Mouse (Mus musculus): Measurements from ENCODE around the gene Chst8.

Gene Chst8

DNA sequence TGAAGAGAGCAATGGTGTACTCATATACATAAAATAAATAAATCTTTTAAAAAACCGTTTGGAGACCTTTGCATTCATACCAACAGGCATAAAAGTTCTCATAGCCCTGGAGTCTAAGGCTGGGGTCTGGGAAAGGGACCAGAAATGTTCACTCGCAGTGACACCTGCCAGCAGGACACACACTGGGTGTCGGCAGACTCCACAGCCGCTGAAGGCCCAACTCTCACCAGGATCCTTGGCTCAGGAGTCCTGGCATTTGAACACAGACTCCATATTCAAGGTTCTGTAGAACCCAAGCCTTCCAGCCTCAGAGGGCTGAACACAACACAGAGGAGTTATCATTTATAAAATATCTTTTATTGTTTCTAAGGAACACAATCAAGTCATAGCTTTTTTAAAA, 175.8 kb downstream of the Chst8 start:
- in situ Hi-C loops (cut with MboI, MseI), result loop anchor here (25.0 kb wide), 1 partner anchor 499 kb away; the partner anchor contains the start of gene Wtip

DNA sequence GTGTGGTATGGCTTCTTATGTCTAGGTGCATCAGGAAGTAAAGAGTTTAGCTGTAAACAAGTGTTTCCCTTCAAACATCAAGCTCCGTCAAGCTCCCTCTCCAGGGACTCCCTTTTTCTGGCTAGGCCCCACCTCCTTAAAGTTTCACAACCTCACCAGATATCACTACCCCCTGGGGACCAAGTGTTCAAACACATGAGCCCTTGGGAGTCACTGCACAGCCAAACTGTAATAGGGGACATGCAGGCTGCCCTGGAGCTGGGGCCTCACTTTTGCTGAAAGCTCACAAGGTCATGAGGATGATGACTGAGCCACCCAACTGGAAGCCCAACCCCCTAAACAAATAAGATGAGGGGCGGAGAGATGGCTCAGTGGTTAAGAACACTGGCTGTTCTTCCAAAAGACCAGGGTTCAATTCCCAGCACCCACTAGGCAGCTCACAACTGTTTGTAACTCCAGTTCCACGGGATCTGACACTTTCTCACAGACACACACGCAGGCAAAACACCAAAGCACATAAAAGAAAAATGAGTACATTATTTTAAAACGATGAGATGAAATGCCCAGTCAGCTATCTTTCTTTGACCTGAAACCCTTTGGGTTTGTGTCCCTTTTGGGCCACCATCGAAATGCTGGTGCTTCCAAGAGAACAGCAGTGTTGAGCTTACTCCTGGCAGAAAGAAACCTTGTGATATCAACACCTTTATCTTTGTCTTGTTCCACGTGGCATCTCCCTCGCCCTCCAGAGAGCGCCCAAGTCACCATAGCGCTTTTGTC, 179.4 kb downstream of the Chst8 start:
- in situ Hi-C loops (cut with MboI, MseI), result loop anchor here (25.0 kb wide), 1 partner anchor 496 kb away; the partner anchor contains the start of gene Wtip

DNA sequence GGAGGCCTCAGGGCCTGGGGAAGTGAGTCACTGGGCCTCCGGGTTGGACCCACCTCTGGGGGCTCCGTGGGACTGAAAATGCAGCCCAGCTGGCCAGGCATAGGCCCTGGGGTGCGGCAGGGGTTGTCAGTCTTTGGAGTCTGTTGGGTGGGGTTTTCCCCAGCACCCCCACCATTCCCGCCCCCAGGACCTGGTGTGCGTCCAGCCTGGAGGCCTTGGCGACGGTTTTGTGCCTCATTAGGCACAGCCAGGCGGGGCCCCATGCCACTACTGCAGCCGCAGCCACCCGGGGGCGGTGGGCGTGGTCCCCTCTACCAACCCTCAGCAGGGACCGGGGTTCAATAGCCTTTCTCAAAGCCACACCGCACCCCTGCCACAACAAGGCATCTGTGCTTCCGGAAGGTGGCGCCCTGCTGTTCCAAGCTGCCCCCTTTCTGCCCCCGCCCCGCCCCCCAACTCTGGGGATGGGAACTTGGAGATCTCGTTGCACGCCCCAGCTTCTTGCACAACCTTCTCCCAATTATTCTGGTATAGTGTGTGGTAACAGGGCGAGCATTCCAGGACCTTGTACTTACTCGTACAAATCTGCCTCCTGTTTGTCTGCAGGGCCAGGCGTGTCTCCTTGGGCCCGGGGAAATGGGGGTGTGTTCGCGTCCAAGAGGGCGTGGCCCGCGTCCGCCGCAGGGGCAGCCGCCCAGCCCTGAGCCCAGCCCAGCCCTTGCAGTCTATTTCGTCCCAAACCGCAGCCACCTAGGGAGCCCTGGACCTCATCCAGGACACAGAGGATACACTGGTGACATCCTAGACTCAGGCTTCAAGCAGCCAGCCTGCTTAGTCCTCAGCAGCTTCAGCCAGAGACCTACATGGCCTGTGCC, 182.1 kb downstream of the Chst8 start:
- in situ Hi-C loops (cut with MboI, MseI), result loop anchor here (25.0 kb wide), 1 partner anchor 493 kb away; the partner anchor contains the start of gene Wtip

DNA sequence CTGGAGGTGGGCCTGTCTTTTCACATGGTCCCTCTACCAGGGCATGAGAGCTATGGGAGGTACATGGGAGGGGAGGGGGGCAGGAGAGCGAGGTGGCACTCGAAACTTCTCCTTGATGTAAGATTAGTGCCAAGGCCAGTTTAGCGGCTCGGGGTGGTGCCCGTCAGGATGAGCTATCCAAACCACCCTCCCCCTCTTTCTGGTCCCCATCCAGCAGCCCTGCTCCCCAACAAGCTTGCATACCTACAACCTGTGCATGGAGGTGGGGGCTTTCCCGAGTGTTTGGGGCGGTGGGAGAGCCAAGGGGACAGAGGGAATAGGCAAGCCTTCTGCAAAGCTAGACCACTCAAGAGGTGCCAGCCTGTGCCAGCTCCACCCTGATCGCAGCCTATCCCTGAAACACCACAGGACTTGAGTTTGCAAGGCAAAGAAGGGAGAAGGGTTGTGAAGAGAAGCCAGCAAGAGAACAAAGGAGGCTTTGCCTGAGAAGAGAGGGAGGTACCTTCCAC, 182.8 kb downstream of the Chst8 start:
- in situ Hi-C loops (cut with MboI, MseI), result loop anchor here (25.0 kb wide), 1 partner anchor 492 kb away; the partner anchor contains the start of gene Wtip
